Mouse (Mus musculus): ENCODE results near the gene Olfr585.

The Olfr585 gene

GRCm38 (mm10) chr7:103097420-103097819, at the start of gene Olfr585:
TSS of gene Olfr585 (plus strand) at chr7:103097720.
- ATAC-seq (ENCODE audit: insufficient number of reproducible peaks, low FRiP score, low TSS enrichment): no peak

DNA sequence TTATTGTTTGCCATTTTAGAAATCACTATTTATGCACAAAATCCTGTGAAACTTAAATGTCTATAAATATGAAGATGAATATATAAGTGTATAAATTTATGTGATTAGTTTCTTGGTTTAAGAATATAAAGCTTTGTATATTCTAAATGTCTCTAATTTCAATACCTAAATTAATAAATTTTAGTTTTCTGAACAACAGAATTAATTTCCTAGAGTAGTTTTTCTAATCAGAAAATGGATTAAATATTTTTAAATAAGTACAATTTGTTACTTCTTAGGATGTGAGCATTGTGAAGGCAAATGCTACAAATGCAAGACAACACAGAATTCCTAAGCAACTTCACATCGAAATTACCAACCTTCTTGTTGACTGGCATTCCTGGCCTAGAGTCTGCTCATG, 46.5 kb upstream of the Olfr585 start, which contains the start of gene Olfr583:
Gene Olfr583 (plus strand): TSS at position 301 of the 400 bp plus-strand sequence.
- no peak for ATAC-seq (ENCODE audit: insufficient number of reproducible peaks, low FRiP score, low TSS enrichment)

- no peak for ATAC-seq (ENCODE audit: insufficient number of reproducible peaks, low FRiP score, low TSS enrichment)
These were observed 15.9 kb upstream of the Olfr585 start, which contains the start of gene Olfr584 for GRCm38 (mm10) chr7:103081585-103081984. TSS of gene Olfr584 (plus strand) at chr7:103081885.

DNA sequence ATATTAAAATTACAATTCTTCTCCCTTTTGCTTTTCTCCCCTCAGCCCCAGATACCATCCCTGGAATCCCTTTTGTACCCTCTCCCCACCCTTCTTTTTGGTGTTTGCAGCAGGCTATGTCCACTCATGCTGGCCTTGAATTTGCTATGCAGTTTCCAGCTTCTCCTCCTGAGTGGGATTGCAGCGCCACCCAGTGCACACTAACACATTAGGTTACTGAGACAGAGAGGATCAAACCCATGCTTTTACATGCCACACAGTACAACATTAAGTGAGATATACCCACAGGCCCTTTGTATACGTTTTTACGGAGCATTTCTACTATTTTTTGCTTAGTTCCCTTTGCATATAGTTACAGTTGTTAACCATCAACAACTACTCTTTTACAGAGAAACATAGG, 21.9 kb downstream of the Olfr585 start:
- ATAC-seq (ENCODE audit: insufficient number of reproducible peaks, low FRiP score, low TSS enrichment): no peak

DNA sequence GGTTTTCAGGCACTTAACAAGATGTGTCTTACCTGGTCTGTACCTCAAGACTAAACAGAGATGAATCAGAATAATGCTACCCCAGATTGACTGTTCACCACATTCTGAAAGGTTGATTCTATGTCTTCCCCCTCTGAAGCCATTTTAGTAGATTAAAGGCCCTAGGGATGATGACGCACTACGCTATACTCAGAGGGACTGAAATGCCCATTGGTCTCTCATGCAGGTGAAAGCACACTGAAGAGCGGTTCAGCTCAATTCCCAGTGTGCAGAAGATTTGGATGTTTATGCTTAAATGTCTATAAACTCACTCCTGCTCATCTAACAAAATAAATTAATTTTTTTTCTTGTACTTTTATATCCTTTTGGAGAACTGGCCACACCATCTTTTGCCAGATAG, 28.0 kb downstream of the Olfr585 start, which contains the start of gene Olfr586:
Gene Olfr586 (minus strand): TSS at position 101 of the 400 bp plus-strand sequence.
- ATAC-seq (ENCODE audit: insufficient number of reproducible peaks, low FRiP score, low TSS enrichment): no peak

DNA sequence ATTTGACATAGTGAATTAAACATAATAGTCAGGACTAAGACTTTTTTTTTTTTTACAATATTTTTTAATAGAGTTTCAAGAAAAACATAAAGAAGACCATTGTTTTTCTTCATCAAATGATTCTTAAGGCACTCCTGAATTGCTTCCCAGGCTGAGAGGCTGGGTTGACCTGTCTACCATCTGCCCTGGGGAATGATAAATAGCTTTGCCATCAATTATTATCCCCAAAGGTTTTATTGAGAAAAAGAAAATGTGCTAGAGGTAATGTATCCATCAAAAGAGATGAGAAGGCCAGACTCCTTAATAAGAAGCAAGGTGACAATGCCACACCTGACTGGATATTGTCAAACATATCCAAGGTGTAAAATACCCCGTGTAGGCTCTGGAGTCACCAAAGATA, 43.1 kb downstream of the Olfr585 start, which contains the start of gene Olfr588-ps1:
Gene Olfr588-ps1 (plus strand): TSS at position 301 of the 400 bp plus-strand sequence.
- ATAC-seq (ENCODE audit: insufficient number of reproducible peaks, low FRiP score, low TSS enrichment): no peak

All from cerebellum, adult (tissue).